Mouse (Mus musculus) liver, postnatal 0 days (tissue): ENCODE measurements around the gene Pmepa1. TPM values are rescaled to one million over a fixed set of nuclear protein-coding genes. Genes with fewer than 3 reads are reported as not detected.

Experiments
- ATAC-seq: fragments of 200-750 bp; cut with Nextera tagmentation; 2 replicates; pipeline ENCODE4 v1.8.0; 2017; ENCODE audit warnings: mild to moderate bottlenecking, moderate library complexity
- DNase-seq: peaks from one replicate; pipeline ENCODE4 v3.0.0-alpha.2; 2016
- H3K27ac ChIP-seq: fragments of 300-500 bp; sonication (generic); 2 replicates; pipeline ENCODE4 v1.5.1; 2014; ENCODE audit warnings: antibody characterized with exemption, moderate library complexity, mild to moderate bottlenecking, low read depth
- H3K27me3 ChIP-seq: fragments of 300-500 bp; sonication (generic); 2 replicates; pipeline ENCODE4 v1.6.1; 2014; ENCODE audit warnings: low read length, control low read depth, mixed read lengths; ENCODE audit not compliant: insufficient read depth
- H3K36me3 ChIP-seq: fragments of 300-500 bp; sonication (generic); replicated peaks from 2 replicates; pipeline ENCODE4 v1.6.1; 2014; ENCODE audit warnings: mild to moderate bottlenecking, control low read depth, low read length, moderate library complexity, mixed read lengths; ENCODE audit not compliant: insufficient read depth
- H3K4me1 ChIP-seq: fragments of 300-500 bp; sonication (generic); 2 replicates; pipeline ENCODE4 v1.6.1; 2014; ENCODE audit warnings: antibody characterized with exemption, mild to moderate bottlenecking, control low read depth; ENCODE audit not compliant: insufficient read depth
- H3K4me2 ChIP-seq: fragments of 300-500 bp; sonication (generic); 2 replicates; pipeline ENCODE4 v1.6.1; 2014; ENCODE audit warnings: low read depth, mild to moderate bottlenecking, low read length, moderate library complexity, mixed read lengths
- H3K4me3 ChIP-seq: fragments of 300-500 bp; sonication (generic); 2 replicates; pipeline ENCODE4 v1.5.1; 2014; ENCODE audit warnings: low read depth, low read length
- H3K9ac ChIP-seq: fragments of 300-500 bp; sonication (generic); replicated peaks from 2 replicates; pipeline ENCODE4 v1.6.1; 2014; ENCODE audit warnings: mild to moderate bottlenecking, moderate library complexity
- H3K9me3 ChIP-seq: fragments of 300-500 bp; sonication (generic); 2 replicates; pipeline ENCODE4 v1.6.1; 2016; ENCODE audit warnings: mild to moderate bottlenecking, control low read depth, low read length, mixed read lengths
- CTCF ChIP-seq: sonication (generic); IDR thresholded peaks from 2 replicates; pipeline ENCODE4 v1.5.1; 2016; ENCODE audit warnings: antibody characterized with exemption, low read depth
- EP300 ChIP-seq: IDR thresholded peaks from 2 replicates; pipeline ENCODE4 v1.6.1; 2016; ENCODE audit warnings: antibody characterized with exemption, low read depth, mild to moderate bottlenecking
- WGBS: fragments of 180-500 bp; shearing (Covaris S2); extraction: QIAGEN DNeasy Blood & Tissue Kit; methylation state at CpG from one replicate; pipeline ENCODE4 v1.1.7; 2014; ENCODE audit not compliant: insufficient replicate concordance; 5-methylcytosine and 5-hydroxymethylcytosine counted together
- polyA plus RNA-seq: library from polyadenylated mRNA; unstranded; fragments of >200 nt; fragmentation: Nextera tagmentation; extraction: Ambion mirVana; gene quantifications from 2 replicates; pipeline ENCODE4 v1.2.1, GENCODE M21; 2015

Pmepa1 gene
- polyA plus RNA-seq, 1 experiment from 2014 or later, result 0.36 TPM

DNA sequence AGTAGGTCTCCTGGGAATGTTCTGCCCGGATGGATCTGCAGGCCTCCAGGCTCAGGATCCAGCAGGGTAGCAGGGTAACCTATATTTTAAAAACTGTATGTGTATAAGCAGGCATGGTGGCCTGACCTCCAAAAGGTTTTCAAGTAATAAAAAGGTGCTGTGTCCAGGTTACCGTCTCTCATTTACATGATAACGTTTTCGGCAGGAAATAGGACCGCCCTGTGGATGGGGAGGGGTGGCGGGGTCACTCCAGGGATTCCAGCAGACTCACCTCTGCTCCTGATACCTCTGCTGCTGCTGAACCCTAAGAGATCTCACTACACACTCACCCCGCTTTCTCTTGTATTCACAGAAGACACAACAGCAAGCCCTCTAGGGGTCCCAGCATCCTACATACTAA, 50.4 kb downstream of the Pmepa1 start:
- no peak for ATAC-seq
- TF ChIP-seq EP300, result no peak
- no peak for TF ChIP-seq CTCF
- H3K36me3 ChIP-seq, result no peaks in the 10 kb centered on the region
- H3K4me3 ChIP-seq, result no peak overlapping the region
- H3K27me3 ChIP-seq, result no peaks in the 10 kb centered on the region
- no peak overlapping the region for H3K27ac ChIP-seq
- no peak overlapping the region for H3K9ac ChIP-seq
- no peaks in the 10 kb centered on the region for H3K9me3 ChIP-seq
- 71% methylated on average over 7 of the region's 7 CpGs for WGBS
- H3K4me1 ChIP-seq, result 0 out of 2 replicates have a peak, but pooled peaks cover 3% of the 10 kb centered on the region
- no peak for DNase-seq
- no peak overlapping the region for H3K4me2 ChIP-seq

DNA sequence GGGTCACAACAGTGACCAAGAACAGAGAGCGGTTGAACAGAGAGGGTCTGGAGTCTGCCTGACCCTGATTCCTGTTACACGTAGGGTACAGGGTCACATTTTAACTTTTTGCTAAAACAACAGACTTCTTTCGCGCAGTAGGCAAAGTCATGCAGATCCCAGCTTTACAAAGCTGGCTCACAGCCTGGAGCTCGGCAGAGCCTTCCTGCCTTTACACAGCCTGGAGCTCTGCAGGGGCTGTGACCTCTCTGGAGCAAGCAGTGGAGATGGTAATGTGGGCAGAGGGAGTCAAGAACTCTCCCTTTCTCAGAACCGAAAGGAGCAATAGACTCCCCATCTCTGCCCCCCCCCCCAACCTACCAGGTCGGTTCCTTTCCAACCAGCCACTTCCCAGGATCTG, 51.5 kb downstream of the Pmepa1 start:
- 67% methylated on average over 7 of the region's 7 CpGs for WGBS
- DNase-seq (no peak), ATAC-seq (no peak)
- Histone ChIP-seq H3K4me1 (0 out of 2 replicates have a peak, but pooled peaks cover 3% of the 10 kb centered on the region), H3K9me3 (no peaks in the 10 kb centered on the region), H3K9ac (no peak overlapping the region), H3K27ac (no peak overlapping the region), H3K36me3 (no peaks in the 10 kb centered on the region), H3K4me2 (no peak overlapping the region), H3K4me3 (no peak overlapping the region), H3K27me3 (no peaks in the 10 kb centered on the region)
- TF ChIP-seq EP300, result no peak

DNA sequence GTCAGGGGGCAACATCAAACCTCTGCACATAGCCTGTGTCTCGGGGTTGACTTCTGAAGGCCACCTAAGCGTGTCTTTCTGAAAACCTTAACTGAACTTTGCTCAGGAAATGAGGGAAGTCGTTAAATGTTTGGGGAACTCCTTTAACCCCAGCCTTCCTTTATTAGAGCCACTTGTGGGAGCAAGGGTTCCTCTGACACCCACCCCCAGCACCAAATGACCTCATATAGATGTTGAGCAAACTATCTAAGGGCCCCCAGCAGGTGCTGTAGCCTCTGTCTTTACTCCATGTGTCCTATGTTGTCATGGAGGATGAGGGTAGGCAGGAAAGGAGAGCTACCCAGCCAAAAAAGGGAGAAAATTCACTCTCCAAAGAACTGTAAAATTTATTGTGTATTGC, 52.2 kb downstream of the Pmepa1 start:
- WGBS, result 22% methylated on average over 3 of the region's 3 CpGs
- no peak overlapping the region for H3K27ac ChIP-seq

DNA sequence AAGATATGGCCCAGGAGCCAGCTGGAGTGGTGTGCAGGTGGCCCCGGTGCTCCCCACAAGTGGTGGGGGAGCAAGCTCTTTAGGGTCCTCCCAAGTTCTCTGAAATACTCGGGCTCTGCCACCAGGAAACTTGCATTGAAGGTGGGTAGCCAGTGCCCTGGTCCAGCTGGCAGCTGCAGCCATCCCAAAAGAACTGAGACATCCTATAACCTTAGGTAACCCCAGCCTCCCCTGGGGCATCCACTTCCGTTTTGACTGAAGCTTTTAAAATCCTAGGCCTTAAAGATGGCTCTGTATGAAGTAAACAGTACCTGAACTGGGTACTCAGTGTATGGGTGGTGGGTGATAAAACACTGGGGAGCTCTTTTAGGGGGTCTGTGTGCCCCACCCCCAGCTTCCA, 52.8 kb downstream of the Pmepa1 start:
- Histone ChIP-seq H3K4me2 (peak overlapping the region; percentile 18; the same call in 1 of the 2 replicates), H3K27me3 (no peaks in the 10 kb centered on the region), H3K9me3 (no peaks in the 10 kb centered on the region), H3K9ac (no peak overlapping the region), H3K27ac (no peak overlapping the region), H3K4me3 (no peak overlapping the region), H3K36me3 (no peaks in the 10 kb centered on the region), H3K4me1 (peaks cover 12% of the 10 kb centered on the region)
- DNase-seq (no peak), ATAC-seq (no peak)
- no peak for TF ChIP-seq EP300
- TF ChIP-seq CTCF, result no peak
- 46% methylated on average over 3 of the region's 3 CpGs for WGBS

More for the DNA sequence above, 52.2 kb downstream of the Pmepa1 start:
- Histone ChIP-seq H3K9ac (no peak overlapping the region), H3K9me3 (no peaks in the 10 kb centered on the region), H3K36me3 (no peaks in the 10 kb centered on the region), H3K4me2 (peak overlapping the region; percentile 18; the same call in 1 of the 2 replicates), H3K27me3 (no peaks in the 10 kb centered on the region), H3K4me1 (peaks cover 7% of the 10 kb centered on the region), H3K4me3 (no peak overlapping the region)
- TF ChIP-seq CTCF, result no peak
- ATAC-seq (no peak), DNase-seq (no peak)

DNA sequence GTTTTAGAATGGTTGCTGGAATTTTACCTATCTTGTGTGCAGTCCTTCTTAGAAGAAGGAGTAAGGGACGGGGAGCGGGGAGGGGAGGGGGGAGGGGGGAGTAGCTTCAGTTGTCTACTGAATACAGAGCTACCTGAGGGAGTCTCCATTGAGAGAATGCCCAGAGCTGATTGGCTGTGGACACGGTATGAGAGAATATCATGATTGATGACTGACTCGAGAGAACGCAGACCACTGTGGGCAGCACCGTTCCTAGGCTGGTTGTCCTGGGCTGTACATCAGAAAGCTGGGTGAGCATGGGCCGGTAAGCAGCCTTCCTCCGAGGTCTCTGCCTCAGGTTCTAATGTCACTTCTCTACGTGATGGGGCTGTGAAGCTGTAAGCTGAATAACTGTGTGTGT, 55.6 kb downstream of the Pmepa1 start:
- Histone ChIP-seq H3K4me3 (no peak overlapping the region), H3K27ac (no peak overlapping the region), H3K4me1 (peaks cover 17% of the 10 kb centered on the region), H3K27me3 (no peaks in the 10 kb centered on the region), H3K4me2 (no peak overlapping the region), H3K36me3 (no peaks in the 10 kb centered on the region), H3K9me3 (no peaks in the 10 kb centered on the region), H3K9ac (no peak overlapping the region)
- ATAC-seq (no peak), DNase-seq (no peak)
- no peak for TF ChIP-seq EP300
- TF ChIP-seq CTCF, result no peak
- 87% methylated on average over 9 of the region's 9 CpGs for WGBS

DNA sequence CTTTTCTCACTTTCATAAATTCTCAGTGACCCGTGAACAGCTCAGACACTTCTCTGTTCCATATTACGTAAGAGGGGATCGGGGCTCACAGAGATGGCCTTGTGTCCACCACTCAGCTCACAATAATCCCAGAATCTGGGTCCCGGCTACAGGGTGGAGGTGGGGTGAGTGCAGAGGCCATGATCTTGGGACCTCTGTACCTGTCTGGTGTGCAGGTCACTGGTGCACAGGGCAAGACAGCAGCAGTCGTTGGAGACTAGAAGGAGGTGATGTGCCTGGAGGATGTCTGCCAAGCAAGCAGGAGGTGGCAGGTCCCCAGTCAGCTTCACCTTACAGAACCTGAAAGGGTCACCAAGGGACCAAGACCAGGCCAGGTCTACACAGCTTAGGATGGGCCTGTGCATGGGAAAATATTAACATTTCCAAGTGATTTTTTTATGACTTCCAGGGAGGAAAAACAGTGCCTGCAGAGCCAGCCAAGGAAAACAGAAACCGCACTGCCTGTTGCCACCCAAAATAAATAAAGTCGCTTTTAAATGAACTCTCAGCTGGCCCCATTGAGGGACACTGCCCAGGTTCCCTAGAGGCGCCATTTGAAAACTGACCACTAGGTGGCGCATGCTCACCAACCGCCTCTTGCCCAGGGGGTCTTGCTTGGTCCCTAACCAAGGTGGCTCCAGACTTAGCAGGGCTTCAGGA, 56.9 kb downstream of the Pmepa1 start:
- H3K9ac ChIP-seq, result no peak overlapping the region
- no peaks in the 10 kb centered on the region for H3K9me3 ChIP-seq
- peaks cover 17% of the 10 kb centered on the region for H3K4me1 ChIP-seq
- ATAC-seq (peak; percentile 41), DNase-seq (peak; percentile 65)
- H3K4me2 ChIP-seq, result peak overlapping the region; percentile 36
- peak overlapping the region; percentile 55; the same call in 1 of the 2 replicates for H3K27ac ChIP-seq
- no peaks in the 10 kb centered on the region for H3K36me3 ChIP-seq
- H3K27me3 ChIP-seq, result no peaks in the 10 kb centered on the region
- WGBS, result 31% methylated on average over 10 of the region's 10 CpGs
- no peak overlapping the region for H3K4me3 ChIP-seq
- TF ChIP-seq EP300 (no peak), CTCF (peak; percentile 81)
